Mouse (Mus musculus): ENCODE measurements around the gene Upb1. TPM values are rescaled to one million over a fixed set of nuclear protein-coding genes. Genes with fewer than 3 reads are reported as not detected.
"Not testable (repeated sequence)": the region's sequence is repeated elsewhere in the genome, so short reads cannot be mapped to it uniquely, and the experiment has no call there.

Upb1 gene
- 11.9 and 13.1 TPM in 2 replicates for polyA plus RNA-seq (2015; fragmentation: Nextera tagmentation; extraction: Ambion mirVana)

GRCm38 (mm10) chr10:75400958-75401357 lies at the start of gene Upb1:
Gene Upb1 (plus strand): TSS chr10:75401115.
- H3K27me3 ChIP-seq (ENCODE audit: insufficient read depth, low read length), result no peaks in the 10 kb centered on the region
- no peaks in the 10 kb centered on the region for H3K9me3 ChIP-seq (replicated peaks; ENCODE audit: low read length)
- no peaks in the 10 kb centered on the region for H3K36me3 ChIP-seq (ENCODE audit: insufficient read depth, low read length)
- no peak within 1 kb of the TSS for H3K27ac ChIP-seq
- H3K4me3 ChIP-seq (replicated peaks; ENCODE audit: low read depth, low read length), result no peak within 1 kb of the TSS
- no peaks in the 10 kb centered on the region for H3K4me1 ChIP-seq (replicated peaks; ENCODE audit: insufficient read depth, low read length)
- WGBS, result 80% methylated on average over 4 of the region's 4 CpGs
- H3K9ac ChIP-seq (ENCODE audit: low read depth, low read length), result no peak within 1 kb of the TSS
- no peak for DNase-seq (ENCODE audit: low spot score)
- TF ChIP-seq CTCF (IDR thresholded peaks at IDR 0.05; ENCODE audit: low read depth), result peak; percentile 54; the same call in 1 of the 2 replicates
- ATAC-seq (replicated peaks; ENCODE audit: low FRiP score, low read depth), result no peak
- no peak within 1 kb of the TSS for H3K4me2 ChIP-seq (ENCODE audit: low read length)

DNA sequence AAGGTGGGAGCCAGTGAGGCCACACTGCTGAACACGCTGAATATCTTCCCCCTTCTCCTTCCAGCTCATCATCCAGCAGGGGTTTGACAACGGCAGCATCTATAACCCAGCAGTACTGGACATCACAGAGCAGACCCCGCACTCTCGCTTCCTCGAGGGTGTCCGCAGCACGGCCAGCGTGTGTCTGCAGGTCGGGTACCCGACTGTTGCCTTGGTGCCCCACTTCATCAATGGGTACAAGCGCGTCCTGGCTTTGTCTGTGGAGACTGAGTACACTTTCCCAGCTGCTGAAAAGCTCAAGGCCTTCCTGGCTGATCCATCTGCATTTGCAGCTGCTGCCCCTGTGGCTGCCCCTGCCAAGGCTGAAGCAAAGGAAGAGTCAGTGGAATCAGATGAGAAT lies 48.4 kb upstream of the Upb1 start:
- Histone ChIP-seq H3K4me1 (replicated peaks; ENCODE audit: insufficient read depth, low read length) (no peaks in the 10 kb centered on the region), H3K9me3 (replicated peaks; ENCODE audit: low read length) (no peaks in the 10 kb centered on the region), H3K27me3 (ENCODE audit: insufficient read depth, low read length) (no peaks in the 10 kb centered on the region), H3K4me3 (replicated peaks; ENCODE audit: low read depth, low read length) (no peak overlapping the region), H3K9ac (ENCODE audit: low read depth, low read length) (no peak overlapping the region), H3K27ac (no peak overlapping the region), H3K4me2 (ENCODE audit: low read length) (no peak overlapping the region), H3K36me3 (ENCODE audit: insufficient read depth, low read length) (no peaks in the 10 kb centered on the region)
- 94% methylated on average over 12 of the region's 12 CpGs for WGBS
- ATAC-seq (replicated peaks; ENCODE audit: low FRiP score, low read depth) (no peak), DNase-seq (ENCODE audit: low spot score) (no peak)
- TF ChIP-seq CTCF (IDR thresholded peaks at IDR 0.05; ENCODE audit: low read depth), result no peak

DNA sequence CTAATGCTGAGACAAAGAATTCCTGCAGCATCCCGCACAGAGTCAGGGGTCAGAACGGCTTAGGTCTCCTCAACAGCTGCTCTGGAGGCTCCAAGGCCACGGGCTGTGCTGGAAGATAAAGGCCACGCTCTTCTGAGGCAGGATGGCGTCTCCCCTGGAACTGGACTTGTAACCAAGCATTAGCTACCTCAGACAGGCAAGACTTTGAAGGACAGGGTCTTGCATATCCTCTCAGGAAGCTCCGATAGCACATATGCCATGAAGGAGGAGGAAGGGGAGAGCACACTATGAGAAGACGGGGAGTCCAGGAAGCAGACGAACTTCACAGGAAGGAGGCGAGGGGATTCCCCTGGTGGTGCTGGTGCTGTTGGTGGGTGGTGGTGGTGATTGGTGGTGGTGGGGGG lies 47.1 kb upstream of the Upb1 start:
- H3K4me1 ChIP-seq (replicated peaks; ENCODE audit: insufficient read depth, low read length); H3K27me3 ChIP-seq (ENCODE audit: insufficient read depth, low read length); H3K9ac ChIP-seq (ENCODE audit: low read depth, low read length); H3K27ac ChIP-seq; H3K9me3 ChIP-seq (replicated peaks; ENCODE audit: low read length); H3K4me2 ChIP-seq (ENCODE audit: low read length); H3K4me3 ChIP-seq (replicated peaks; ENCODE audit: low read depth, low read length); ATAC-seq (replicated peaks; ENCODE audit: low FRiP score, low read depth); DNase-seq (ENCODE audit: low spot score); H3K36me3 ChIP-seq (ENCODE audit: insufficient read depth, low read length): not testable (repeated sequence)
- 59% methylated on average over 9 of the region's 9 CpGs for WGBS

DNA sequence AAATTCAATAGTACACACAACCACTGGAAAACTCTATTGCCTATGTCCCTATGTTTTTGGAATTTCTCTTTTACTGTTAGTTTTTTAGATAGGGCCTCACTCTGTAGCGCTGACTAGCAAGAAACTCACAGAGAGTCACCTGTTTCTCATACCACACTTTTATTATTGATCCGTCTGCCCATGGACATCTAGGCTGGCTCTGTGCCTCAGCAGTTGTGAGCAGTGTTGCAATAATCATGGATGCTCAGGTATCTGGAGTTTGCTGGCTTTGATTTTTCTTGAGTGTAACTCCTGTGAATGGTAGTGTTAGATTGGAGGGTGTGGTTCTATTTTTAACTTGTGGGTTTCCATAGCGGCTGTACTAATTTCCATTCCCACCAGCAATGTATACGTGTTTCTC lies 45.6 kb upstream of the Upb1 start:
- WGBS, result 83% methylated on average over 4 of the region's 4 CpGs
- H3K36me3 ChIP-seq (ENCODE audit: insufficient read depth, low read length), result no peaks in the 10 kb centered on the region
- H3K9ac ChIP-seq (ENCODE audit: low read depth, low read length), result no peak overlapping the region
- ATAC-seq (replicated peaks; ENCODE audit: low FRiP score, low read depth) (no peak), DNase-seq (ENCODE audit: low spot score) (no peak)
- TF ChIP-seq CTCF (IDR thresholded peaks at IDR 0.05; ENCODE audit: low read depth), result no peak
- no peak overlapping the region for H3K27ac ChIP-seq
- no peak overlapping the region for H3K4me2 ChIP-seq (ENCODE audit: low read length)
- H3K9me3 ChIP-seq (replicated peaks; ENCODE audit: low read length), result no peaks in the 10 kb centered on the region
- H3K27me3 ChIP-seq (ENCODE audit: insufficient read depth, low read length), result no peaks in the 10 kb centered on the region
- H3K4me1 ChIP-seq (replicated peaks; ENCODE audit: insufficient read depth, low read length), result no peaks in the 10 kb centered on the region
- H3K4me3 ChIP-seq (replicated peaks; ENCODE audit: low read depth, low read length), result no peak overlapping the region

- not testable (repeated sequence) for H3K27me3 ChIP-seq (ENCODE audit: insufficient read depth, low read length)
- DNase-seq (ENCODE audit: low spot score), result peak; percentile 78
- peak overlapping the region; percentile 64 for H3K27ac ChIP-seq
Observed at GRCm38 (mm10) chr10:75364214-75364690, 36.7 kb upstream of the Upb1 start.

DNA sequence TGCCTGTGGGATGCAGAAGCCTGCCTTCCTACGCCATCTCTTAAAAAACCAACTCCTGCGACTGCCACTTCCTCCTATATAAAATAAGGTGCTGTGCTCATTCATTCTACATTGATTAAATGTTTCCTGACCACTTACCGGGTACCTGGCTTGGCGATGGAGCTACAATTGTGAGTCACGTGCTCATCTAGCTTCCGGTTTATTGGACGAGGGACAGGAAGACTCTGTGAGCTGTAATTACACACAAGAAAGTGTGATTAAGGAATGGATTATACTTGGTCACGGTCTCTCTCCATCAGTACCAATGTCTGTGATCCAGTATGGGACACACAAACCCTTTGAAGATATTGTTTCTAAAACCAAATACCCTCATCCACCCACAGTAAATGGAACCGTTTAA lies 36.1 kb upstream of the Upb1 start:
- Histone ChIP-seq H3K4me2 (ENCODE audit: low read length) (no peak overlapping the region), H3K4me3 (replicated peaks; ENCODE audit: low read depth, low read length) (no peak overlapping the region), H3K4me1 (replicated peaks; ENCODE audit: insufficient read depth, low read length) (no peaks in the 10 kb centered on the region), H3K9ac (ENCODE audit: low read depth, low read length) (no peak overlapping the region), H3K36me3 (ENCODE audit: insufficient read depth, low read length) (no peaks in the 10 kb centered on the region), H3K27me3 (ENCODE audit: insufficient read depth, low read length) (no peaks in the 10 kb centered on the region), H3K27ac (0 out of 2 replicates have a peak overlapping the region, but pooled peaks have one; percentile 64), H3K9me3 (replicated peaks; ENCODE audit: low read length) (no peaks in the 10 kb centered on the region)
- TF ChIP-seq CTCF (IDR thresholded peaks at IDR 0.05; ENCODE audit: low read depth), result no peak
- DNase-seq (ENCODE audit: low spot score), result no peak
- WGBS, result 75% methylated on average over 9 of the region's 9 CpGs
- ATAC-seq (replicated peaks; ENCODE audit: low FRiP score, low read depth), result no peak

More at GRCm38 (mm10) chr10:75364214-75364690, 36.7 kb upstream of the Upb1 start:
- 21% methylated on average over 1 of the region's 1 CpGs for WGBS
- not testable (repeated sequence) for H3K36me3 ChIP-seq (ENCODE audit: insufficient read depth, low read length); H3K9ac ChIP-seq (ENCODE audit: low read depth, low read length); H3K4me3 ChIP-seq (replicated peaks; ENCODE audit: low read depth, low read length); H3K9me3 ChIP-seq (replicated peaks; ENCODE audit: low read length); H3K4me1 ChIP-seq (replicated peaks; ENCODE audit: insufficient read depth, low read length); H3K4me2 ChIP-seq (ENCODE audit: low read length)
- peak; percentile 57; the same call in 1 of the 2 replicates for ATAC-seq (replicated peaks; ENCODE audit: low FRiP score, low read depth)

GRCm38 (mm10) chr10:75365231-75365633 lies 35.7 kb upstream of the Upb1 start:
- Histone ChIP-seq H3K27me3 (ENCODE audit: insufficient read depth, low read length) (no peaks in the 10 kb centered on the region), H3K36me3 (ENCODE audit: insufficient read depth, low read length) (no peaks in the 10 kb centered on the region), H3K27ac (no peak overlapping the region), H3K9me3 (replicated peaks; ENCODE audit: low read length) (no peaks in the 10 kb centered on the region), H3K4me2 (ENCODE audit: low read length) (0 out of 2 replicates have a peak overlapping the region, but pooled peaks have one; percentile 7), H3K4me1 (replicated peaks; ENCODE audit: insufficient read depth, low read length) (no peaks in the 10 kb centered on the region), H3K4me3 (replicated peaks; ENCODE audit: low read depth, low read length) (no peak overlapping the region), H3K9ac (ENCODE audit: low read depth, low read length) (no peak overlapping the region)
- no peak for TF ChIP-seq CTCF (IDR thresholded peaks at IDR 0.05; ENCODE audit: low read depth)
- no peak for DNase-seq (ENCODE audit: low spot score)
- 49% methylated on average over 6 of the region's 6 CpGs for WGBS
- no peak for ATAC-seq (replicated peaks; ENCODE audit: low FRiP score, low read depth)

- not testable (repeated sequence) for H3K9ac ChIP-seq (ENCODE audit: low read depth, low read length); H3K27me3 ChIP-seq (ENCODE audit: insufficient read depth, low read length); H3K4me3 ChIP-seq (replicated peaks; ENCODE audit: low read depth, low read length); H3K9me3 ChIP-seq (replicated peaks; ENCODE audit: low read length); H3K4me1 ChIP-seq (replicated peaks; ENCODE audit: insufficient read depth, low read length); H3K36me3 ChIP-seq (ENCODE audit: insufficient read depth, low read length); H3K4me2 ChIP-seq (ENCODE audit: low read length)
- 61% methylated on average over 12 of the region's 19 CpGs for WGBS
- 0 out of 2 replicates have a peak, but pooled peaks have one; percentile 59 for ATAC-seq (replicated peaks; ENCODE audit: low FRiP score, low read depth)
- 0 out of 2 replicates have a peak overlapping the region, but pooled peaks have one; percentile 42 for H3K27ac ChIP-seq
- peak; percentile 26 for DNase-seq (ENCODE audit: low spot score)
Observed at GRCm38 (mm10) chr10:75373655-75374351, 27.1 kb upstream of the Upb1 start.
